Mouse (Mus musculus): ENCODE measurements at regions not wholly inside any gene's neighbourhood (a gene's known extent, or its start where the extent isn't known, plus 50 kb on each side); places are given as distances from the start of the nearest gene placed in this dataset.

- no peak for TF ChIP-seq MAFK (IDR thresholded peaks at IDR 0.05; ENCODE audit: insufficient read depth, low read depth, low read length)
- TF ChIP-seq ZC3H11A (IDR thresholded peaks at IDR 0.05; ENCODE audit: borderline replicate concordance, low read depth, low read length): no peak
- TF ChIP-seq ZNF384 (IDR thresholded peaks at IDR 0.05; ENCODE audit: low read depth, low read length): no peak
Observed at GRCm38 (mm10) chr19:59852011-59852738, 91.3 kb downstream of the Rab11fip2 start.
